Mouse (Mus musculus) midbrain, embryonic 12.5 days (tissue): Measurements from ENCODE around the gene Sec22a. TPM values are rescaled to one million over a fixed set of nuclear protein-coding genes. Genes with fewer than 3 reads are reported as not detected.

Experiments used
- ATAC-seq: fragments of 200-750 bp; cut with Nextera tagmentation; 2 replicates; pipeline ENCODE4 v1.8.0; 2017; ENCODE audit warnings: low read depth, moderate TSS enrichment, moderate library complexity; ENCODE audit not compliant: low FRiP score
- H3K27ac ChIP-seq: fragments of 300-500 bp; sonication (generic); replicated peaks from 2 replicates; pipeline ENCODE4 v1.5.1; 2016; ENCODE audit warnings: mild to moderate bottlenecking
- H3K27me3 ChIP-seq: fragments of 300-500 bp; sonication (generic); 2 replicates; pipeline ENCODE4 v1.6.1; 2016; ENCODE audit warnings: mild to moderate bottlenecking
- H3K36me3 ChIP-seq: fragments of 300-500 bp; sonication (generic); 2 replicates; pipeline ENCODE4 v1.6.1; 2016
- H3K4me1 ChIP-seq: fragments of 300-500 bp; sonication (generic); 2 replicates; pipeline ENCODE4 v1.6.1; 2016
- H3K4me2 ChIP-seq: fragments of 300-500 bp; sonication (generic); replicated peaks from 2 replicates; pipeline ENCODE4 v1.6.1; 2016; ENCODE audit warnings: mild to moderate bottlenecking, moderate library complexity
- H3K4me3 ChIP-seq: fragments of 300-500 bp; sonication (generic); 2 replicates; pipeline ENCODE4 v1.5.1; 2016; ENCODE audit warnings: mild to moderate bottlenecking
- H3K9ac ChIP-seq: fragments of 300-500 bp; sonication (generic); replicated peaks from 2 replicates; pipeline ENCODE4 v1.6.1; 2016; ENCODE audit warnings: mild to moderate bottlenecking, moderate library complexity
- H3K9me3 ChIP-seq: fragments of 300-500 bp; sonication (generic); 2 replicates; pipeline ENCODE4 v1.6.1; 2016; ENCODE audit warnings: mild to moderate bottlenecking
- WGBS: fragments of 180-500 bp; shearing (Covaris S2); methylation state at CpG from one replicate; pipeline ENCODE4 v1.1.7; 2016; 5-methylcytosine and 5-hydroxymethylcytosine counted together
- polyA plus RNA-seq: library from polyadenylated mRNA; unstranded; fragments of >200 nt; fragmentation: Nextera tagmentation; extraction: Ambion mirVana; gene quantifications from 2 replicates; pipeline ENCODE4 v1.2.1, GENCODE M21; 2016

The Sec22a gene
- polyA plus RNA-seq, 1 experiment from 2014 or later: 41.6 TPM

GRCm38 (mm10) chr16:35308486-35309143 lies 55.1 kb downstream of the Sec22a start:
- Histone ChIP-seq H3K27ac (no peak overlapping the region), H3K4me2 (no peak overlapping the region), H3K9ac (no peak overlapping the region), H3K27me3 (no peaks in the 10 kb centered on the region), H3K36me3 (peaks cover 13% of the 10 kb centered on the region), H3K9me3 (no peaks in the 10 kb centered on the region), H3K4me3 (no peak overlapping the region), H3K4me1 (peaks cover 7% of the 10 kb centered on the region)
- no peak for ATAC-seq
- WGBS: 91% methylated on average over 6 of the region's 6 CpGs

GRCm38 (mm10) chr16:35308016-35308415 lies 55.7 kb downstream of the Sec22a start:
- Histone ChIP-seq H3K27me3 (no peaks in the 10 kb centered on the region), H3K4me3 (no peak overlapping the region), H3K9me3 (no peaks in the 10 kb centered on the region), H3K4me2 (no peak overlapping the region), H3K9ac (no peak overlapping the region), H3K4me1 (peaks cover 7% of the 10 kb centered on the region), H3K36me3 (peaks cover 17% of the 10 kb centered on the region), H3K27ac (no peak overlapping the region)
- 85% methylated on average over 6 of the region's 6 CpGs for WGBS
- ATAC-seq: no peak

- Histone ChIP-seq H3K27me3 (no peaks in the 10 kb centered on the region), H3K27ac (no peak overlapping the region), H3K9ac (no peak overlapping the region), H3K4me1 (peaks cover 7% of the 10 kb centered on the region), H3K4me2 (no peak overlapping the region), H3K9me3 (no peaks in the 10 kb centered on the region), H3K36me3 (peaks cover 17% of the 10 kb centered on the region), H3K4me3 (no peak overlapping the region)
- WGBS: 86% methylated on average over 2 of the region's 2 CpGs
- ATAC-seq: no peak
Measured at GRCm38 (mm10) chr16:35307331-35307730, 56.4 kb downstream of the Sec22a start.

- WGBS: 89% methylated on average over 2 of the region's 2 CpGs
- Histone ChIP-seq H3K4me3 (no peak overlapping the region), H3K9me3 (no peaks in the 10 kb centered on the region), H3K9ac (no peak overlapping the region), H3K36me3 (peaks cover 17% of the 10 kb centered on the region), H3K27ac (no peak overlapping the region), H3K27me3 (no peaks in the 10 kb centered on the region), H3K4me1 (peaks cover 5% of the 10 kb centered on the region), H3K4me2 (no peak overlapping the region)
- no peak for ATAC-seq
Measured at GRCm38 (mm10) chr16:35306631-35307030, 57.1 kb downstream of the Sec22a start.

- Histone ChIP-seq H3K4me1 (no peaks in the 10 kb centered on the region), H3K36me3 (peaks cover 18% of the 10 kb centered on the region), H3K4me2 (no peak overlapping the region), H3K27me3 (no peaks in the 10 kb centered on the region), H3K27ac (no peak overlapping the region), H3K9me3 (no peaks in the 10 kb centered on the region), H3K4me3 (no peak overlapping the region), H3K9ac (no peak overlapping the region)
- whole genome bisulfite sequencing: 91% methylated on average over 7 of the region's 7 CpGs
- ATAC-seq: no peak
Measured at GRCm38 (mm10) chr16:35305226-35305625, 58.5 kb downstream of the Sec22a start.

GRCm38 (mm10) chr16:35304416-35304815 lies 59.3 kb downstream of the Sec22a start:
- no peak for ATAC-seq
- no peak overlapping the region for H3K4me3 ChIP-seq
- no peaks in the 10 kb centered on the region for H3K9me3 ChIP-seq
- H3K27me3 ChIP-seq: no peaks in the 10 kb centered on the region
- H3K4me2 ChIP-seq: no peak overlapping the region
- WGBS: 94% methylated on average over 5 of the region's 5 CpGs
- no peak overlapping the region for H3K27ac ChIP-seq
- no peak overlapping the region for H3K9ac ChIP-seq
- H3K4me1 ChIP-seq: no peaks in the 10 kb centered on the region
- H3K36me3 ChIP-seq: peaks cover 26% of the 10 kb centered on the region

- ATAC-seq: no peak
- H3K4me2 ChIP-seq: no peak overlapping the region
- H3K9ac ChIP-seq: no peak overlapping the region
- no peaks in the 10 kb centered on the region for H3K27me3 ChIP-seq
- WGBS: 90% methylated on average over 6 of the region's 6 CpGs
- H3K4me3 ChIP-seq: no peak overlapping the region
- no peaks in the 10 kb centered on the region for H3K4me1 ChIP-seq
- H3K36me3 ChIP-seq: peaks cover 31% of the 10 kb centered on the region
- no peaks in the 10 kb centered on the region for H3K9me3 ChIP-seq
- H3K27ac ChIP-seq: no peak overlapping the region
Measured at GRCm38 (mm10) chr16:35303721-35304120, 60.0 kb downstream of the Sec22a start.

GRCm38 (mm10) chr16:35302441-35303280 lies 61.1 kb downstream of the Sec22a start:
- Histone ChIP-seq H3K27me3 (no peaks in the 10 kb centered on the region), H3K9me3 (no peaks in the 10 kb centered on the region), H3K4me3 (no peak overlapping the region), H3K4me1 (no peaks in the 10 kb centered on the region), H3K4me2 (no peak overlapping the region), H3K9ac (no peak overlapping the region), H3K36me3 (peaks cover 36% of the 10 kb centered on the region), H3K27ac (no peak overlapping the region)
- no peak for ATAC-seq
- 52% methylated on average over 7 of the region's 7 CpGs for WGBS

GRCm38 (mm10) chr16:35300156-35300555 lies 63.6 kb downstream of the Sec22a start:
- peaks cover 33% of the 10 kb centered on the region for H3K36me3 ChIP-seq
- H3K27ac ChIP-seq: no peak overlapping the region
- H3K4me2 ChIP-seq: no peak overlapping the region
- H3K9me3 ChIP-seq: no peaks in the 10 kb centered on the region
- H3K9ac ChIP-seq: no peak overlapping the region
- no peaks in the 10 kb centered on the region for H3K4me1 ChIP-seq
- WGBS: 92% methylated on average over 6 of the region's 6 CpGs
- H3K4me3 ChIP-seq: no peak overlapping the region
- no peak for ATAC-seq
- no peaks in the 10 kb centered on the region for H3K27me3 ChIP-seq

GRCm38 (mm10) chr16:35297786-35298185 lies 65.9 kb downstream of the Sec22a start:
- no peak for ATAC-seq
- H3K9ac ChIP-seq: no peak overlapping the region
- peaks cover 20% of the 10 kb centered on the region for H3K36me3 ChIP-seq
- no peak overlapping the region for H3K4me3 ChIP-seq
- whole genome bisulfite sequencing: 87% methylated on average over 5 of the region's 5 CpGs
- no peaks in the 10 kb centered on the region for H3K9me3 ChIP-seq
- no peak overlapping the region for H3K27ac ChIP-seq
- H3K27me3 ChIP-seq: no peaks in the 10 kb centered on the region
- H3K4me2 ChIP-seq: no peak overlapping the region
- no peaks in the 10 kb centered on the region for H3K4me1 ChIP-seq

- ATAC-seq: no peak
- Histone ChIP-seq H3K4me3 (no peak overlapping the region), H3K27me3 (no peaks in the 10 kb centered on the region), H3K9ac (no peak overlapping the region), H3K4me1 (no peaks in the 10 kb centered on the region; the same call in 1 of the 2 replicates), H3K36me3 (peaks cover 9% of the 10 kb centered on the region; the same call in 1 of the 2 replicates), H3K9me3 (no peaks in the 10 kb centered on the region), H3K4me2 (no peak overlapping the region), H3K27ac (no peak overlapping the region)
- 94% methylated on average over 5 of the region's 5 CpGs for WGBS
Measured at GRCm38 (mm10) chr16:35287244-35287643, 76.5 kb downstream of the Sec22a start.

- H3K4me1 ChIP-seq: no peaks in the 10 kb centered on the region; the same call in 1 of the 2 replicates
- no peak overlapping the region for H3K4me3 ChIP-seq
- no peak overlapping the region for H3K9ac ChIP-seq
- peaks cover 9% of the 10 kb centered on the region; the same call in 1 of the 2 replicates for H3K36me3 ChIP-seq
- no peaks in the 10 kb centered on the region for H3K9me3 ChIP-seq
- no peak for ATAC-seq
- 84% methylated on average over 9 of the region's 9 CpGs for WGBS
- H3K27me3 ChIP-seq: no peaks in the 10 kb centered on the region
- no peak overlapping the region for H3K27ac ChIP-seq
- H3K4me2 ChIP-seq: no peak overlapping the region
Measured at GRCm38 (mm10) chr16:35285821-35286220, 77.9 kb downstream of the Sec22a start.
